Mouse (Mus musculus) midbrain, embryonic 15.5 days (tissue): Measurements from ENCODE around the gene Atf7ip. TPM values are rescaled to one million over a fixed set of nuclear protein-coding genes. Genes with fewer than 3 reads are reported as not detected.

Experiments
- ATAC-seq: fragments of 200-750 bp; cut with Nextera tagmentation; replicated peaks from 2 replicates; pipeline ENCODE4 v1.8.0; 2017; ENCODE audit warnings: moderate TSS enrichment
- H3K27ac ChIP-seq: fragments of 300-500 bp; sonication (generic); 2 replicates; pipeline ENCODE4 v1.5.1; 2015; ENCODE audit warnings: mild to moderate bottlenecking, inconsistent platforms
- H3K27me3 ChIP-seq: fragments of 300-500 bp; sonication (generic); replicated peaks from 2 replicates; pipeline ENCODE4 v1.6.1; 2015; ENCODE audit warnings: inconsistent platforms
- H3K36me3 ChIP-seq: fragments of 300-500 bp; sonication (generic); replicated peaks from 2 replicates; pipeline ENCODE4 v1.6.1; 2015; ENCODE audit warnings: inconsistent platforms
- H3K4me1 ChIP-seq: fragments of 300-500 bp; sonication (generic); 2 replicates; pipeline ENCODE4 v1.6.1; 2015; ENCODE audit warnings: inconsistent platforms
- H3K4me2 ChIP-seq: fragments of 300-500 bp; sonication (generic); 2 replicates; pipeline ENCODE4 v1.6.1; 2015; ENCODE audit warnings: inconsistent platforms, mild to moderate bottlenecking, moderate library complexity
- H3K4me3 ChIP-seq: fragments of 300-500 bp; sonication (generic); 2 replicates; pipeline ENCODE4 v1.5.1; 2015; ENCODE audit warnings: mild to moderate bottlenecking, inconsistent platforms
- H3K9ac ChIP-seq: fragments of 300-500 bp; sonication (generic); 2 replicates; pipeline ENCODE4 v1.6.1; 2015; ENCODE audit warnings: mild to moderate bottlenecking, inconsistent platforms
- H3K9me3 ChIP-seq: fragments of 300-500 bp; sonication (generic); 2 replicates; pipeline ENCODE4 v1.6.1; 2016; ENCODE audit warnings: inconsistent platforms
- WGBS: fragments of 180-500 bp; shearing (Covaris S2); methylation state at CpG from one replicate; pipeline ENCODE4 v1.1.7; 2015; ENCODE audit warnings: mixed read lengths; 5-methylcytosine and 5-hydroxymethylcytosine counted together
- polyA plus RNA-seq: library from polyadenylated mRNA; unstranded; fragments of >200 nt; fragmentation: Nextera tagmentation; extraction: Ambion mirVana; gene quantifications from 2 replicates; pipeline ENCODE4 v1.2.1, GENCODE M21; 2015

The Atf7ip gene
- polyA plus RNA-seq, 1 experiment from 2014 or later = 44.7 TPM

GRCm38 (mm10) chr6:136489899-136490298 lies 16.1 kb upstream of the Atf7ip start:
- 78% methylated on average over 3 of the region's 3 CpGs for WGBS
- Histone ChIP-seq H3K27ac (no peak overlapping the region), H3K9me3 (no peaks in the 10 kb centered on the region), H3K4me3 (no peak overlapping the region), H3K27me3 (no peaks in the 10 kb centered on the region), H3K4me2 (no peak overlapping the region), H3K36me3 (no peaks in the 10 kb centered on the region), H3K4me1 (peaks cover 3% of the 10 kb centered on the region; the same call in 1 of the 2 replicates), H3K9ac (no peak overlapping the region)
- no peak for ATAC-seq

DNA sequence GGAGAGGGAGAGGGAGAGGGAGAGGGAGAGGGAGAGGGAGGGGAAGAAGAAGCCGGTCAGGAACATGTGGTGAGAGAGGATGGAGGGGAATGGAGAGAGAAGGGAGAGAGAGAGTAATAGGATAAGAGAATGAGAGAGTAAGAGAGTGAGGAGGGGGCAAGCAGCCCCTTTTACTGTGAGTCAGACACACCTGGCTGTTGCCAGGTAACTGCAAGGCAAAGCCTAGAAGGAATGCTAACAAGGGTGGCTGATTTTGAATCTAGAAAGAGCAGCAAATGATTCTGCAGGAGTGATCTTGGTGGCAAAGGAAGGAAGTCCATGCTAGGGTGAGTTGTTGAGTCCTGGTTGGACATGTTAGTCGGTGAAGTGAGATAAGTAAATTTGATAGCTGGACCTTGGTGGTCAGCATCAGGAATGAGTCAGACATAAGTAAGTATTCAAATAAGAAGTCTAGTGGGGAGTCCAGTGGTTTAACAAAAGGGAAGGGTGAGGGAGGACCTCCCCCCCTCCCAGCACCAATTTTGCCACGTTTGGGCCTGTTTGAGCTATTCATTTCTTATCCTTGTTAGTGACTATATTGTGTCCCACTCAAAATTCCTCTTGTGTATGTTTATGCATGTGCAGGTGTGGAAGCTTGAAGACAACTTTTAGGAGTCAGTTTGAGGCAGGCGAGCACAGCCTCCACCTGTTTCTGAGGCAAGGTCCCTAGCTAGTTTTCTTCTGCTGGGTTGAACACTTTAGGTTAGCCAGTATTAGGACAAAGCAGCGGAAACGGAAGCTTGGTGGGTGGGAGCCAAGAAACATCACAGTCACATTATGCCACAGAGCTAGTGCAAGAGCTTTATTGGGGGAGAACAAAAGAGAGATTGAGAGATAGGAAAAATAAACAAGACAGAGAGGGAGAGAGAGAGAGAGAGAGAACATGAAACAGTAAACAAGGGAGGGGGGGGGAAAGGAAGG lies 15.2 kb upstream of the Atf7ip start:
- 64% methylated on average over 6 of the region's 6 CpGs for WGBS
- ATAC-seq = no peak
- Histone ChIP-seq H3K9ac (no peak overlapping the region), H3K4me2 (no peak overlapping the region), H3K9me3 (no peaks in the 10 kb centered on the region), H3K36me3 (no peaks in the 10 kb centered on the region), H3K27ac (no peak overlapping the region), H3K27me3 (no peaks in the 10 kb centered on the region), H3K4me3 (no peak overlapping the region), H3K4me1 (peaks cover 3% of the 10 kb centered on the region; the same call in 1 of the 2 replicates)

- H3K4me1 ChIP-seq = peaks cover 3% of the 10 kb centered on the region; the same call in 1 of the 2 replicates
- no peak overlapping the region for H3K4me3 ChIP-seq
- H3K27me3 ChIP-seq = no peaks in the 10 kb centered on the region
- no peak overlapping the region for H3K4me2 ChIP-seq
- no peak for ATAC-seq
- H3K9ac ChIP-seq = no peak overlapping the region
- no peaks in the 10 kb centered on the region for H3K9me3 ChIP-seq
- no peaks in the 10 kb centered on the region for H3K36me3 ChIP-seq
- WGBS = 90% methylated on average over 5 of the region's 5 CpGs
- H3K27ac ChIP-seq = no peak overlapping the region
Observed at GRCm38 (mm10) chr6:136491631-136492030, 14.3 kb upstream of the Atf7ip start.

DNA sequence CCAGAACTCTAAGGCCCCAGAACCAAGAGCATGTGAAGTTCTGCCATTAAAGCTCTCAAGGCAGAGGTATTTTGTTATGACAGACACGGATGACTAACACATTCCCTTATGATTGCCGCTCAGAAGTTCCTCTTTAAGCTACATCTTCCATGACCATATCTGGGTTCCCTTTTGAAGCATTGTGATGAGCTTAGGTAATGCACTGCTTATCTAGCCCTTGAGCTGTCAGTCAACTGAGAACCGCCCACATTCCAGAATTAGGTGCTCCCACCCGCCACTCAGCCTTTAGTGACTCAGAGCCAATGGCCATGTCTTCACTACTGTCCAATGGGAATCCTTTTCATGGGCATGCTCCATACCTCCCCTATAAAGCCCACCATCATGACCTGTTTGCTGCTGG lies 13.7 kb upstream of the Atf7ip start:
- no peak for ATAC-seq
- H3K9me3 ChIP-seq = no peaks in the 10 kb centered on the region
- no peak overlapping the region for H3K4me3 ChIP-seq
- H3K36me3 ChIP-seq = no peaks in the 10 kb centered on the region
- H3K27ac ChIP-seq = no peak overlapping the region
- H3K4me2 ChIP-seq = no peak overlapping the region
- 96% methylated on average over 4 of the region's 4 CpGs for WGBS
- no peaks in the 10 kb centered on the region for H3K27me3 ChIP-seq
- H3K4me1 ChIP-seq = no peaks in the 10 kb centered on the region
- H3K9ac ChIP-seq = no peak overlapping the region

GRCm38 (mm10) chr6:136493486-136493885 lies 12.5 kb upstream of the Atf7ip start:
- no peak overlapping the region for H3K9ac ChIP-seq
- no peak overlapping the region for H3K4me2 ChIP-seq
- H3K36me3 ChIP-seq = no peaks in the 10 kb centered on the region
- H3K9me3 ChIP-seq = no peaks in the 10 kb centered on the region
- 94% methylated on average over 7 of the region's 7 CpGs for WGBS
- no peak overlapping the region for H3K27ac ChIP-seq
- ATAC-seq = no peak
- no peak overlapping the region for H3K4me3 ChIP-seq
- H3K4me1 ChIP-seq = no peaks in the 10 kb centered on the region
- no peaks in the 10 kb centered on the region for H3K27me3 ChIP-seq

GRCm38 (mm10) chr6:136493910-136494751 lies 11.8 kb upstream of the Atf7ip start:
- WGBS = 89% methylated on average over 12 of the region's 12 CpGs
- Histone ChIP-seq H3K4me2 (no peak overlapping the region), H3K4me1 (no peaks in the 10 kb centered on the region), H3K4me3 (no peak overlapping the region), H3K9ac (no peak overlapping the region), H3K27ac (no peak overlapping the region), H3K27me3 (no peaks in the 10 kb centered on the region), H3K9me3 (no peaks in the 10 kb centered on the region), H3K36me3 (no peaks in the 10 kb centered on the region)
- ATAC-seq = no peak

- H3K4me1 ChIP-seq = no peaks in the 10 kb centered on the region
- no peak overlapping the region for H3K27ac ChIP-seq
- no peaks in the 10 kb centered on the region for H3K27me3 ChIP-seq
- 93% methylated on average over 12 of the region's 12 CpGs for WGBS
- no peaks in the 10 kb centered on the region for H3K9me3 ChIP-seq
- no peaks in the 10 kb centered on the region for H3K36me3 ChIP-seq
- no peak overlapping the region for H3K4me2 ChIP-seq
- H3K9ac ChIP-seq = no peak overlapping the region
- ATAC-seq = no peak
- H3K4me3 ChIP-seq = no peak overlapping the region
Observed at GRCm38 (mm10) chr6:136495023-136495422, 10.9 kb upstream of the Atf7ip start.

- ATAC-seq = no peak
- no peak overlapping the region for H3K4me2 ChIP-seq
Observed at GRCm38 (mm10) chr6:136497744-136498143, 8.2 kb upstream of the Atf7ip start.

GRCm38 (mm10) chr6:136499292-136499977 lies 6.5 kb upstream of the Atf7ip start:
- no peak overlapping the region for H3K27ac ChIP-seq
- ATAC-seq = no peak
- H3K9me3 ChIP-seq = no peaks in the 10 kb centered on the region
- H3K9ac ChIP-seq = no peak overlapping the region
- H3K27me3 ChIP-seq = no peaks in the 10 kb centered on the region
- no peak overlapping the region for H3K4me2 ChIP-seq
- no peaks in the 10 kb centered on the region for H3K36me3 ChIP-seq
- no peak overlapping the region for H3K4me3 ChIP-seq
- no peaks in the 10 kb centered on the region for H3K4me1 ChIP-seq
- WGBS = 36% methylated on average over 10 of the region's 10 CpGs

More at GRCm38 (mm10) chr6:136497744-136498143, 8.2 kb upstream of the Atf7ip start:
- Histone ChIP-seq H3K4me1 (no peaks in the 10 kb centered on the region), H3K9me3 (no peaks in the 10 kb centered on the region), H3K4me3 (no peak overlapping the region), H3K27me3 (no peaks in the 10 kb centered on the region), H3K9ac (no peak overlapping the region), H3K27ac (no peak overlapping the region), H3K36me3 (no peaks in the 10 kb centered on the region)
- WGBS = 57% methylated on average over 5 of the region's 5 CpGs

GRCm38 (mm10) chr6:136508652-136509051 lies 2.7 kb downstream of the Atf7ip start:
- Histone ChIP-seq H3K27ac (no peak overlapping the region), H3K27me3 (no peaks in the 10 kb centered on the region), H3K4me1 (no peaks in the 10 kb centered on the region), H3K9ac (no peak overlapping the region), H3K36me3 (no peaks in the 10 kb centered on the region), H3K9me3 (no peaks in the 10 kb centered on the region), H3K4me3 (no peak overlapping the region), H3K4me2 (no peak overlapping the region)
- no peak for ATAC-seq
- WGBS = 95% methylated on average over 3 of the region's 3 CpGs

DNA sequence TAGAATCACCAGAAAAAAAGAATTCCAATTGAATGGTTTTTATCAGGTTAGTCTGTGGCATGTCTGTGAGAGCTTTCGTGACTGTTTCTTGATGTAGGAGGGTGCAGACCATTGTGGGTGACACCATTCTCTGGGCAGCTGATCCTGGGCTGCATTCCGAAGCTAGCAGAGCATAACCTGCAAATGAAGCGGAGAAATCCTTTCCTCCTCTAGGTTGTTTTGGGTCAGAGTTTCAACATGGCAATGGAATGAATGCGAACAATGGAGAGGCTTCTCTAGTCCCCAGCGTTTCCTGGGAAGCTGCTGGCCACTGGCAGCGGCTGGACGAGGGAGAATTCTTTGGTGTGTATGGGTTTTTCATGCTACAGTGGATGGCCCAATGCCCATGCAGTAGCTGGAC lies 5.0 kb downstream of the Atf7ip start:
- peaks cover 4% of the 10 kb centered on the region; the same call in 1 of the 2 replicates for H3K9me3 ChIP-seq
- 25% methylated on average over 7 of the region's 7 CpGs for WGBS
- H3K36me3 ChIP-seq = no peaks in the 10 kb centered on the region
- H3K27me3 ChIP-seq = no peaks in the 10 kb centered on the region
- ATAC-seq = no peak
- H3K4me2 ChIP-seq = no peak overlapping the region
- no peak overlapping the region for H3K4me3 ChIP-seq
- H3K4me1 ChIP-seq = no peaks in the 10 kb centered on the region
- no peak overlapping the region for H3K9ac ChIP-seq
- H3K27ac ChIP-seq = no peak overlapping the region

DNA sequence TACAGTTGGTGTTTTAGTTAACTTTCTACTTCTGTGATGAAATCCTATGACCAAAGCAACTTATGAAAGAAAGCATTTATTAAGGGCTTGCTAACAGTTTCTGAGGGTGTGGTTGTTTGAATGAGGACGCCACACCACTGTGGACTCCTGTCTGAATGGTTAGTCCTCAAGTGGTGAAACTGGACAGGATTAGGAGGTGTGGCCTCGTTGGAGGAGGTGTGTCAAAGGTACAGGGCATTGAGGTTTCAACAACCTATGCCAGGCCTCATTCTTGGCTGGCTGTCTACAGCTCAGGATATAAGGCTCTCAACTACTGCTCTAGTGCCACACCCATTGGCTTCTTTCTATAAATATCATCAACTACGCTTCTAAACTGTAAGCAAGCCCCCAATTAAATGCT lies 6.4 kb downstream of the Atf7ip start:
- Histone ChIP-seq H3K9ac (no peak overlapping the region), H3K4me3 (no peak overlapping the region), H3K27me3 (no peaks in the 10 kb centered on the region), H3K4me1 (no peaks in the 10 kb centered on the region), H3K27ac (no peak overlapping the region), H3K36me3 (no peaks in the 10 kb centered on the region), H3K4me2 (no peak overlapping the region), H3K9me3 (peaks cover 4% of the 10 kb centered on the region; the same call in 1 of the 2 replicates)
- no peak for ATAC-seq
- WGBS = 87% methylated on average over 3 of the region's 3 CpGs
